ENCODE assay signal across 18 mouse cellular contexts in genomic region chr13:100582144-100582543, GRCm38 (mm10). TPM values are rescaled to one million over a fixed set of nuclear protein-coding genes. Genes with fewer than 3 reads are reported as not detected.
A peak's percentile ranks its signal among the peaks of the same experiment; 100 is the strongest.
DNase-seq lines count a peak whose midpoint lies in the region; ATAC-seq and TF ChIP-seq lines count a peak whose summit lies in the region.
"Had no signal": no experiment of that assay in that cellular context is flagged by ENCODE, and none has a peak within 500 bp of the region (broad histone marks: within the 10 kb centered on the region; RNA-seq: fewer than 3 reads in every experiment).

No protein-coding gene starts in this region.

- no peak for DNase-seq in heart, adult 9 months (ENCODE audit: low spot score in 2 of 2)
- no peak for DNase-seq in lung, postnatal 0 days (ENCODE audit: low spot score)
- no peak for DNase-seq in lung, adult 2 months
- peak; percentile 23 for DNase-seq in MN1 (ENCODE audit: low spot score)
- DNase-seq: cerebellum, adult 9-10 months; gastrocnemius, postnatal 14 days; lung, postnatal 14 days; thymus, postnatal 14 days had no signal

- H3K4me2 ChIP-seq in heart, embryonic 16.5 days (ENCODE audit: low read depth, low read length), result no peak overlapping the region
- no peak overlapping the region for H3K4me2 ChIP-seq in lung, postnatal 0 days (replicated peaks; ENCODE audit: low read depth, low read length)
- H3K4me2 ChIP-seq in stomach, embryonic 16.5 days (ENCODE audit: low read depth, low read length), result no peak overlapping the region
- no peak overlapping the region for H3K4me2 ChIP-seq in forebrain, embryonic 16.5 days (ENCODE audit: low read length)
- H3K4me2 ChIP-seq: forebrain, embryonic 13.5 days; heart, embryonic 11.5 days; limb, embryonic 15.5 days; stomach, embryonic 15.5 days had no signal

- no peak overlapping the region for H3K4me3 ChIP-seq in heart, embryonic 16.5 days (ENCODE audit: low read length)
- no peak overlapping the region for H3K4me3 ChIP-seq in lung, postnatal 0 days (ENCODE audit: low read depth, low read length)
- no peak overlapping the region for H3K4me3 ChIP-seq in lung, adult 2 months (replicated peaks; ENCODE audit: extremely low read depth, low read depth, low read length)
- H3K4me3 ChIP-seq in stomach, embryonic 16.5 days (replicated peaks; ENCODE audit: low read length), result no peak overlapping the region
- H3K4me3 ChIP-seq in forebrain, embryonic 16.5 days (replicated peaks; ENCODE audit: low read length), result no peak overlapping the region
- H3K4me3 ChIP-seq: erythroblast, embryonic 14.5 days; forebrain, embryonic 13.5 days; layer of hippocampus, adult 2 months; limb, embryonic 15.5 days; stomach, embryonic 15.5 days had no signal

- H3K9me3 ChIP-seq in heart, embryonic 16.5 days (replicated peaks; ENCODE audit: control insufficient read depth, low read length), result no peaks in the 10 kb centered on the region
- no peaks in the 10 kb centered on the region for H3K9me3 ChIP-seq in lung, postnatal 0 days (ENCODE audit: low read length)
- H3K9me3 ChIP-seq in stomach, embryonic 16.5 days (replicated peaks; ENCODE audit: control insufficient read depth, low read length), result no peaks in the 10 kb centered on the region
- H3K9me3 ChIP-seq in forebrain, embryonic 16.5 days (ENCODE audit: control insufficient read depth, low read length), result no peaks in the 10 kb centered on the region
- H3K9me3 ChIP-seq: forebrain, embryonic 13.5 days; limb, embryonic 15.5 days; stomach, embryonic 15.5 days had no signal

- 36% methylated on average over 6 of the region's 6 CpGs for WGBS in heart, embryonic 16.5 days
- WGBS in lung, postnatal 0 days, result 37% methylated on average over 6 of the region's 6 CpGs
- 34% methylated on average over 6 of the region's 6 CpGs for WGBS in lung, adult 2 months
- WGBS in stomach, embryonic 16.5 days, result 32% methylated on average over 6 of the region's 6 CpGs
- 57% methylated on average over 6 of the region's 6 CpGs for WGBS in forebrain, embryonic 16.5 days

- H3K27ac ChIP-seq in heart, embryonic 16.5 days (ENCODE audit: low read length), result peak overlapping the region; percentile 23; the same call in 1 of the 2 replicates
- peak overlapping the region; percentile 21; the same call in 1 of the 2 replicates for H3K27ac ChIP-seq in lung, postnatal 0 days (ENCODE audit: low read length)
- H3K27ac ChIP-seq in stomach, embryonic 16.5 days (ENCODE audit: low read length), result peak overlapping the region; percentile 5; the same call in 1 of the 2 replicates
- no peak overlapping the region for H3K27ac ChIP-seq in forebrain, embryonic 16.5 days (ENCODE audit: low read length)
- H3K27ac ChIP-seq: forebrain, embryonic 13.5 days; layer of hippocampus, adult 2 months; limb, embryonic 15.5 days; stomach, embryonic 15.5 days had no signal

- no peaks in the 10 kb centered on the region for H3K36me3 ChIP-seq in heart, embryonic 16.5 days (ENCODE audit: control insufficient read depth, insufficient read depth)
- H3K36me3 ChIP-seq in lung, postnatal 0 days (ENCODE audit: insufficient read depth, low read length), result no peaks in the 10 kb centered on the region
- no peaks in the 10 kb centered on the region for H3K36me3 ChIP-seq in stomach, embryonic 16.5 days (ENCODE audit: control insufficient read depth, insufficient read depth, low read length)
- no peaks in the 10 kb centered on the region for H3K36me3 ChIP-seq in forebrain, embryonic 16.5 days (ENCODE audit: control insufficient read depth, insufficient read depth)
- H3K36me3 ChIP-seq: limb, embryonic 15.5 days; stomach, embryonic 15.5 days had no signal

- ATAC-seq in heart, embryonic 16.5 days (replicated peaks; ENCODE audit: extremely low read depth, insufficient read depth, low FRiP score), result no peak
- ATAC-seq in lung, postnatal 0 days, result no peak
- no peak for ATAC-seq in stomach, embryonic 16.5 days (ENCODE audit: insufficient read depth, low FRiP score)
- no peak for ATAC-seq in forebrain, embryonic 16.5 days
- ATAC-seq: CD4-positive, CD25-positive, alpha-beta regulatory T cell, adult 4 months; forebrain, embryonic 13.5 days had no signal

- TF ChIP-seq POLR2A in lung, adult 2 months (IDR thresholded peaks at IDR 0.05; ENCODE audit: borderline replicate concordance, extremely low read depth, low read depth, low read length), result no peak

- H3K9ac ChIP-seq in heart, embryonic 16.5 days (ENCODE audit: low read length), result peak overlapping the region; percentile 34; the same call in 1 of the 2 replicates
- H3K9ac ChIP-seq in lung, postnatal 0 days (replicated peaks; ENCODE audit: low read depth), result no peak overlapping the region
- H3K9ac ChIP-seq in stomach, embryonic 16.5 days (ENCODE audit: low read length), result no peak overlapping the region
- H3K9ac ChIP-seq in forebrain, embryonic 16.5 days (replicated peaks; ENCODE audit: low read depth, low read length), result no peak overlapping the region
- H3K9ac ChIP-seq: forebrain, embryonic 13.5 days; limb, embryonic 15.5 days; stomach, embryonic 15.5 days had no signal

- TF ChIP-seq CTCF in lung, postnatal 0 days (IDR thresholded peaks at IDR 0.05), result no peak
- TF ChIP-seq CTCF in lung, adult 2 months (IDR thresholded peaks at IDR 0.05; ENCODE audit: insufficient read depth, low read length), result no peak

- peaks cover 8% of the 10 kb centered on the region for H3K4me1 ChIP-seq in heart, embryonic 16.5 days (ENCODE audit: control insufficient read depth, insufficient read depth, low read length)
- H3K4me1 ChIP-seq in lung, postnatal 0 days (ENCODE audit: insufficient read depth, low read depth, low read length), result no peaks in the 10 kb centered on the region
- peaks cover 10% of the 10 kb centered on the region for H3K4me1 ChIP-seq in lung, adult 2 months (ENCODE audit: control insufficient read depth, insufficient read depth, low read length)
- H3K4me1 ChIP-seq in stomach, embryonic 16.5 days (ENCODE audit: control insufficient read depth, insufficient read depth, low read length), result 0 out of 2 replicates have a peak, but pooled peaks cover 7% of the 10 kb centered on the region
- H3K4me1 ChIP-seq in forebrain, embryonic 16.5 days (replicated peaks; ENCODE audit: control insufficient read depth, insufficient read depth, low read length), result 0 out of 2 replicates have a peak, but pooled peaks cover 2% of the 10 kb centered on the region
- H3K4me1 ChIP-seq: limb, embryonic 15.5 days had no signal

- H3K27me3 ChIP-seq in heart, embryonic 16.5 days (ENCODE audit: control insufficient read depth, insufficient read depth, low read length), result no peaks in the 10 kb centered on the region
- no peaks in the 10 kb centered on the region for H3K27me3 ChIP-seq in lung, postnatal 0 days (replicated peaks; ENCODE audit: insufficient read depth, low read length)
- no peaks in the 10 kb centered on the region for H3K27me3 ChIP-seq in stomach, embryonic 16.5 days (ENCODE audit: control insufficient read depth, insufficient read depth, low read length)
- H3K27me3 ChIP-seq in forebrain, embryonic 16.5 days (replicated peaks; ENCODE audit: control insufficient read depth, insufficient read depth, low read length), result no peaks in the 10 kb centered on the region
- H3K27me3 ChIP-seq: forebrain, embryonic 13.5 days; limb, embryonic 15.5 days; stomach, embryonic 15.5 days had no signal

- TF ChIP-seq EP300 in lung, postnatal 0 days (IDR thresholded peaks at IDR 0.05), result no peak

RNA-seq across cellular contexts. Expression of gene Ocln, which starts 29.6 kb away (rescaled TPM):
- polyA plus RNA-seq in heart, embryonic 16.5 days (2015; fragmentation: Nextera tagmentation; extraction: Ambion mirVana), result 2.7 and 4.7 TPM in 2 replicates
- polyA plus RNA-seq in lung, postnatal 0 days (2015; fragmentation: Nextera tagmentation; extraction: Ambion mirVana), result 71.0 and 76.9 TPM in 2 replicates
- 15.0 and 21.3 TPM in 2 replicates for polyA plus RNA-seq in lung, adult 2 months (2012; rRNA removed)
- 65.9 and 76.9 TPM in 2 replicates for polyA plus RNA-seq in stomach, embryonic 16.5 days (2015; fragmentation: Nextera tagmentation; extraction: Ambion mirVana)
- polyA plus RNA-seq in forebrain, embryonic 16.5 days (2015; fragmentation: Nextera tagmentation; extraction: Ambion mirVana), result 7.8 and 9.8 TPM in 2 replicates
- polyA plus RNA-seq: erythroblast, embryonic 14.5 days had no signal

RNA-seq across cellular contexts. Expression of gene Marveld2, which starts 34.6 kb away (rescaled TPM):
- polyA plus RNA-seq in heart, embryonic 16.5 days (2015; fragmentation: Nextera tagmentation; extraction: Ambion mirVana), result 1.7 and 2.5 TPM in 2 replicates
- polyA plus RNA-seq in lung, postnatal 0 days (2015; fragmentation: Nextera tagmentation; extraction: Ambion mirVana), result 11.5 and 11.8 TPM in 2 replicates
- 8.2 and 11.4 TPM in 2 replicates for polyA plus RNA-seq in lung, adult 2 months (2012; rRNA removed)
- polyA plus RNA-seq in stomach, embryonic 16.5 days (2015; fragmentation: Nextera tagmentation; extraction: Ambion mirVana), result 19.0 and 21.6 TPM in 2 replicates
- 1.2 and 1.5 TPM in 2 replicates for polyA plus RNA-seq in forebrain, embryonic 16.5 days (2015; fragmentation: Nextera tagmentation; extraction: Ambion mirVana)
- polyA plus RNA-seq: erythroblast, embryonic 14.5 days had no signal
